Mouse (Mus musculus) spleen, adult 2 months (tissue): ENCODE results near the gene Nhsl2.

Experiments used
- CTCF ChIP-seq: fragments of 200-500 bp; IDR thresholded peaks from 2 replicates; pipeline ENCODE4 v1.5.1; 2011; ENCODE audit warnings: mild to moderate bottlenecking, inconsistent platforms; ENCODE audit not compliant: insufficient read depth, insufficient read length, insufficient replicate concordance; ENCODE audit errors: extremely low read depth
- POLR2A ChIP-seq: fragments of 200-500 bp; IDR thresholded peaks from 2 replicates; pipeline ENCODE4 v1.6.1; 2011; ENCODE audit warnings: low read depth, low read length, inconsistent platforms

GRCm38 (mm10) chrX:102017213-102017923 is 168.2 kb downstream of the Nhsl2 start:
- TF ChIP-seq CTCF (no peak), POLR2A (no peak)
